Mouse (Mus musculus) urinary bladder, postnatal 25 days (tissue): ENCODE results near the gene Myo1d.

Source experiments
- DNase-seq: peaks from one replicate; pipeline ENCODE4 v3.0.0; 2022; ENCODE audit warnings: low spot score

Myo1d gene

DNA sequence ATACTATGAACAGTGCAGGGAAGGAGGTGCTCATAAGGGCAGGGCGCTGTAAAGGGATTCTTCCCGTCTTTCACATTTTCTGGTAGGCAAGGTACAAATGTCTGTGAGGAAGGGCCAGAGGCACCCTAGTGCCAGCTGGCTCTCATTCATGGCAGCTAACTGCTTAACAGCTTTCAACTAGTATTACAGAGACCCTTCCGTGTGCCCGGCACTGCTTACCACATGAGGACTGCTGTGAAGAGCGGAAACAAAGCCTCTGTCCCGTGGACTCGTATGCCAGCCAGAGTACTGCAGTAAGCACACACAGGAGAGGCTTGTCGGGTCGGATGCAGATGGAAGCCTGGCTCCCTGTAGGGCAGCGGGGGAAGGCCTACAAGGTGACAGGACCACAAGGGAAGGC, 229.6 kb downstream of the Myo1d start:
- no peak for DNase-seq

DNA sequence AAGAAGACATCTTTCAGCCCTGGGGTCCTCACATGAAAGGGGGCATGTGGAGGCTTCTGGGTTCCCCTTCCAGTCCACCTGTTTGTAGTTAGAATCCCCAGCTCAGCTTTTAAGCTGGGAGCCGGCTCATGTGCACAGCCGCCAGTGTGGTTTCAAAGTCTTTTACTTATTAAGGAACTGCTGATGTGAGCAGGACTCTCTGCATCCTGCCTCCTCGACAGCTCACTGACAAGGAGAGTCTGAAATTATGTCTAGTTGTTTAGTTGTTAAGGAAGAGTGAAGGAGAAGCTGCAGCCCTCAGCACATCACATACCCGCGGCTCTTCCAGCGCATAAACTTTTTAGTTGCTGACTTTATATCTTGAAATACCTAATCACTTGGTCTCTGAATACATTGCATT, 230.0 kb downstream of the Myo1d start:
- DNase-seq = no peak

DNA sequence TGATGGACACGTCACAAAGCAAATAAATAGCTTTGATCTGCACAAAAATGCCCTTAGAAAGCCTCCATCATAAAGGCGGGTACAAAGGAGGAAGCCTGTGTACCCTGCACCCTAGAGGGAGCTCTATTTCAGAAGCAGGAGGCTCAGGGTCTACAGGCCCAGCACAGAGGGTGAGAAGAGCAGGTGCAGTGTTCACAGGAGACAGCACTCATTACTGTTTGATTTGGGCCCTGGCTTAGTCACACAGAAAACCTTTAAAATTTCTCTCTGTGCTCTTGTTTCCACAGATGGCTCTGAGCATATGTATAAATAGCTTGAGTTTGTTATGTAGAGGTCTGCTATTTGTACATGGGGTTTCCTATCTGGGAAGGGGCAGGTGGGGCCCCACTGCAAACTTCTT, 233.6 kb downstream of the Myo1d start:
- DNase-seq = no peak

DNA sequence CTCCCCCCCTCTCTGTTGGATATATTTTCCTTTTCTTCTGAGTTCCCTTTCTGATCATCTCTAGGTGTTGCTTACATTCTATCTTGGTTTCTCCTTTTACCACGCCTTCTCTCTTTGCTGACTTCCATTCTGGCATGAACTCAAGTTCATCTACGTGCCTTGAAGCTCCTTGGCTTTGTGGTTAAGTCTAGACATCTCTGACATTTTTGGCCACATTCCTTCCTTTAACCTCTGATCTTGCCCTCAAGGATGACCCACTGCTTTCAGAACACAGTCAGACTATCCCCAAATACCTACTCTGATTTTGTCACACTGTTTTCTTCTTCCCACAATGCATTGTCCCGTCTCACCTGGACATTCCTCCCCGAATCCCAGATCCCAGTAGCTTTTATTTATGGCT, 240.8 kb downstream of the Myo1d start:
- no peak for DNase-seq

DNA sequence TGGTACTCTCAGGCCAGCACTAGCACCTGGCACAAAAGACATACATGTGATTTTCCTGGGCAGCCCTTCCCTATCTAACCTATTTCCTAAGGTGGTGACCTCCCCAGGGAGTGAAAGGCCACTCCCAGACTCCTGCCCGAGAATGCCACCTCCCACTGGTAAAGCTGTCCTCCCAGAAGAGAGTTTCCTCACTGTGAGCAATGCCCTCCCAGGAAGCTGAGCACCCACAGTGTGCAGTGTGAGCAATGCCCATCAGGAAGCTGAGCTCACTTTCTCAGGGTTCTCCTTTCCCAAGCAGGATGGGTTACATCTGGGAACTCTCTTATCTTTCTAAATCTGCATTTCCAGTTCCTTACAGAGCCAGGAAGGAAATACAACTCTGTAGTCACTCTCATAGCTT, 246.9 kb downstream of the Myo1d start:
- DNase-seq = no peak

DNA sequence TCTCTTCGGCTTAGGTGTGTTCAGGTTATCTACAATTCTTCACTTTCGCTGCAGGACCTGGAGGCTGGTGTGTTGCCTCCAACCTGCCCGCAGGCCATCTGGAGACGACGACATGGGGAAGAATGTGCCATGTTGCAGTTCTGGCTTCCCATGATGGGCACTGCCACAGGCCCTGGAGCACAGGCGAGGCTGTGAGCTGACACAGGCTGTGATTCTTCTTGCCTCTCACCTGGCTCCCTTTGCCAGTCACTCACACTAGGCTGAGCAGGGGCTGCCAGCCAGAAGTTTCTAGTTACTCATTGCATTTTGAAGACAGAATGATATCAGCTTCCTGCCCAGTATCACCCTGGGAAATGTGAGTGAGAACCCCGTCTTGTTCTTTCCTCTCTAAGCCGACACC, 250.7 kb downstream of the Myo1d start:
- DNase-seq = no peak

DNA sequence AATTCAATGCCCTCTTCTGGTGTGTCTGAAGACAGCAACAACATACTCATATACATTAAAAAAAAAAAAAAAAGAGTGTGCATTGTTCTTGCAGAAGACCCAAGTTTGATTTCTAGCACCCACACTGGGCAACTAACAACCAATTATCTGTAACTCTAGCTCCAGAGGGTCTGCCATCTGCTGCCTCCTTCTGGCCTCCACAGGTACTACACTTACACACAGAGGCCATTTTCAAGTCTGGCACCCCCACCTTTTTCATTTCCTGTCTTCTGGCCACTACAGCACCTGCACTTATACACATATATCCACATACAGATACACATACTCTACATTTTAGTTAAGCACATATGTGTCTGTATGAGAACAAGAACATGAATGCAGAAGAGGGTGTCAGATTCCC, 252.1 kb downstream of the Myo1d start:
- DNase-seq = no peak

DNA sequence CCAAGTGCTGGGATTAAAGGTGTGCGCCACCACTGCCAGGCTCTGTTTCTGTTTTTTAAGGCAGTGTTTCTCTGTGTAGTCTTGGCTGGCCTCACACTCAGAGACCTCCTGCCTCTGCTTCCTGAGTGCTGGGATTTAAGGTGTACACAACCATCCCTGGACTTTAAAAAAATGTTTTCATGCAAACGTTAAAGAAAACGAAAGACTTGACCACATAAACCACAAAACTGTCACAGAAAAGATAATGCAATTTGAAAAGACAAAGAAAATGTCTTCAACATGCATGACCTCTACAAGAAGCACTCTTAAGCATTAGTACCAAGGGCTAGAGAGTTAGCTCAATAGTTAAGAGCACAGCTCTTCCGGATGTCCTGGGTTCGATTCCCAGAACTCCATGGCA, 255.6 kb downstream of the Myo1d start:
- no peak for DNase-seq

DNA sequence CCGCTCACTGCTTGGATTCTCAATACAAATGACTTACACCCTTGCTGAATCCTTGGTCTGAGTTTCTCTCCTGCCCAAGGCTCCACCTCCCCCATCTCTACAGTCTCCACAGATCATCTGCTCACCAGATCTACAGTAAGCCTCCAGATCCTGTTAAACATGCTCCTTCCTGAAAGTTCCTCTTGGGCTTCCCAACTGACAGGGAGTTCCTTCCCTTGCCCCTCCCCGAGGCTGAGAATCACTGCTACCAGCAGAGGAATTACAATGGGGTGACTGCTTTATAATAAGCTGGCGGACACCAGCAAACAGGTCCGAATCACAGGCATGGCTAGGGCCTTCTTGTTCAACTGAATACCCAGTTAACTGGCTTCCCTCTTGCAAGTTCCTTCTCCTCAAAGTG, 256.4 kb downstream of the Myo1d start:
- DNase-seq = no peak

DNA sequence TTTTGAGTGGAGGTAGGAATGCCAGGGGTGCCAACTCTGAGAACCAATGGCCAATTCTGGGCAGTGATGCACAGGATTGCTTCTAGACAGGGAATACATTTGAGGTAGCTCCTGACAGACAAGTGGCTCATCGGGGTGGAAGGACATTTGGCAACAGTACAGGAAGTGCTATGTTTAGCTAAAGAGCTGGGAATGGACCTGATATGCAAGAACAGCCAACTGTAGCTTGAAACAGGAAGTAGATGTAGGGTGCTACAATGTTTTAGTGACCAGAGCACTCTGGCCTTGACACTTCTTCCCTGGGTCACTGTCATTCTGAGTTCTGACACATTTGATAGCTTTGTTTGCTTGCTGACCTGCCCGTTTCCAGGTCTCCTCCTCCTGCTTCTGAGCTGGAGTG, 257.0 kb downstream of the Myo1d start:
- no peak for DNase-seq

DNA sequence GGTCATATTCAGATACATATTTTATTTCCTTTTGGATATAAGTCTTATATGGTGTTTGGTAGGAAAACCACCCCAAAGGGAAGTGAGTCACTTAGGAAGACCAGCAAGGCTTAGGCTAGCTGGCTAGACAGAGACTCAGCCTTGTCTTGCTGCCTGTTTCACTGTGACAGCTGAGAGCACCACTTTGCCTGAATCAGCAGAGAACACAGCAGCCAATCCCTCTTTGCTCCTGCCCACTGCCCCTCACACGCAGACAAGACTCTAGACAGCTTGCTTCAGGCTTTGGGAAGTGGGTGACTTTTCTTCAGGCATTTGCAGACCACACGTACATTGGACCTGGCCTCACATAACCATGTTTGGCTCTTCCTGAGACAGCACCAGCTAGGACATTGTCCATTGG, 258.7 kb downstream of the Myo1d start:
- no peak for DNase-seq

DNA sequence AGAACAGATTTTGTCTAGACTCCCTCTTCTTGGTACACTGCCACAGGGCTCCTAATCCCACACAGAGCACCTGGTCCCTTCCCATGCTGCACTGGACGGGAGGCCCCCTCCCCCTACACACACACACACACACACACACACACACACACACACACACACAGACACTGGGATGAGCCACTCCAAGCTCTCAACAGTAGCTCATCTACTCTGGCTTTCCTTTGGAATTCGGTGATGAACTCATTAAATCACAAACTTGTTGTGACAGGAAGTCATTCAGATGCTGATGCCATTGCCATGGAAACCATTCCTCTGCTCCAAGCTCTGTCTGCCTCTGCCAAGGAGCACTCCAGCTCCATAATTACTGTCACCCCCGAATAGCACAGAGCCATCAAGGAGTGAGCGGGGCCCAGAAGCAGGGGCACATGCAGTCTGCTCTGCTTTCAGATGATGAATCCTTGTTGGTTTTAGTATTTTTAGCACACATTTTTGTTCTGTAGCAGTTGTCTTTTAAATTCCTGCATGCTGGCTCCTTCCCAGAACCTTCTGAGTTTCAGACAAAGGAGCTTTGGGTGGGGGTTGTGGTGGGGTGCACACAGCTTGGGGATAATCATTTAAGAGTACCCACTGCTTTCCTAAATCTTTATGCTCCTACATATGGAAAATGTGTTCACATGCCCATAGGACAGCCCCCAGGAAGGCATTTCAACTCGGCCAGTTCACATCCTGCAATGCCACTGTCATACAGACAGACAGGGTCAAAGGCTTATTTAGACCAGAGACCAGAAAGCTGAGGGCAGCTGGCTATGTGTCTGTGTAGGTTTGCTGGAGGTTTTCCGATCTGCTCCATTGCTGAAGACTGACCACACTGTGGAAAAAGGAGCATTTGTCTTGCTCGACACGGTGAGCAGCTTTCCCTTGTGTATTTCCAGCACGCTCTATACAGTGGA, 261.1 kb downstream of the Myo1d start:
- no peak for DNase-seq

DNA sequence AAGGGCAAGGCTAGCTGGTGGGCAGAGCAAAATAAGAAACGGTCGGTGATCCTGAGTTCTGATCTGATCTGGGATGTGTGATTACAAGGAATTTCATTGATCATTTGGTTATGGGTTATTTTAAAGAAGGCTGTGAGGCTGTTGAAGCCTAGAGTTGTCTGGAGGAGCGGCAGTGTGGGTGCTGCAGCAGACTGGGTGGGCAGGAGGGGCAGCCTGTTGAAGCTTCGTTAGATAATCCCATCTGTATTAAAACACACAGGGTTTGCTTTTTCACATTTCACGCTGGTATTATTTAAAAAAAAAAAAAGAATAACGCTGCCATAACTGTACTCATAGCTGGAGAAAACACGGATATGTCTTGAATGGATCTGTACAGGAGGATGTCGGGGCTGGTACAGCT, 263.9 kb downstream of the Myo1d start:
- DNase-seq = no peak

DNA sequence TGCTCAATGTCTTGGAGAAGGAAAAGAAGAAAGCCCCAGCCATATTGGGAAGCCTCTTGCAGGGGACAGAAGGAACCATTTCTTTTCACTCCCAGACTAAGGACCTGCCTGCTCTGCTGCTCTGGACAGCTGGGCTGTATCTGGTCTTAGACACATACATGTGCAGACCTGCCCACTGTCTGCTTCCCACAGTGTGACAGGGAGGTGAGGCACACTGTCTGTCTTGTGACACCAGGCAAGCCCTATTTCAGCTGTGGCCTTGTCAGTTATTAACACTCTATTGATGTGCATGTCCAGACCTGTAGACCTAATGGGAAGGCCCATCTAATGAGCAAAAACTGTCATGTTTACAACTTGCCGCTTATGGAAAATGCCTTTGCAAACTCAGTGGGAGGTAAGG, 264.5 kb downstream of the Myo1d start:
- no peak for DNase-seq

DNA sequence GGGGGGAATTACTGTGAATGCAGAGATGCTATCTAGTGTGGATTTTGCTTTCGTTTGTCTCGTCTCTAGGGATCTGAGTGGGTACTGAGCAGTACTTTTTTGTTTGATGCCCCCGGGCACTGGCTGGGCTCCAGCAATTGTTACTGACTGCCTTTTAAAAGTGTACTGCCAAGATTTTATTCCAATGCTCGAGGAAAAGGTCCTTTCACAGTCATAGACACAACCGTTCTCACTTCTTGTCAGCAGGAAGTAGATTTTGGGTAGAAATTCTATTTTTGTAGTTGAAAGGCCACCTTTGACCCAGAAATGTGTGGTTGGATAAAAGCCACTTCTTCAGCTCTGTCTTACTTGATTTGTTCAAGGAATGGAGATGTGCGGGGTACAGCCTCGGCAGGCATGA, 266.0 kb downstream of the Myo1d start:
- DNase-seq = no peak

DNA sequence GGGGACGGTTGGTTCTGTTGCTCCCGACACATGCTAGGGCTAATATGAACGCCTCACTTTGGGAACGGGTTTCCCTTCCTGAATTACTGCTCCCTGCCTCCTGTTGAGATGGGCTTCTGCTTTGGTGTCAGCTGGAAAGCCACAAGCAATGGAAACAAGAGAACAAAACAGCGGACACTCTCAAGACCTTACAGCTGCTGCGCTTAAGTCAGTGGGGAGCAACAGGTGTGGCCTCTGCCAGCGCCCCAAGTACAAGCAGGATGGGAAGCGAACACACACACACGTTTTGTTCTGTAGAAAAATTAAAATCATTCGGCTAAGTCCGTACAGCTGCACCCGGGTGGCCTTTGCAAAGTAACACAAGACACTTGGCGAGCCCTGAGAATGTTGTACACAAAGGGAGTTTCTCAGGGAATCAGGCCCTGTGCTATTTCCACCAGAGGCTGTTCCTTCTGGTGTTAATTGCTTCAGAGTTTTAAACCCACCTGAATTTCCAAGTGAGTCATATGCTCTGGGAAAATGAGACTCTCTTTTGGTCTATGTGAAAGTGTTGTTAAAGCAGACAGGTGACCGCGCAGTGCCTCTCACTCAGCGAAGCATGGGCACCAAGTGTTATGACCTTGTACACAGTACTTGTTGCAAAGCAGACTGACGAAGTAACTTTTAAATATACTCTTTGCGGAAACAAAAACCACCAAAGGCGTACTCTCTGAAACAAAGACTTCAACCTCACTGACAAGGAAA, 267.3 kb downstream of the Myo1d start:
- DNase-seq = no peak

DNA sequence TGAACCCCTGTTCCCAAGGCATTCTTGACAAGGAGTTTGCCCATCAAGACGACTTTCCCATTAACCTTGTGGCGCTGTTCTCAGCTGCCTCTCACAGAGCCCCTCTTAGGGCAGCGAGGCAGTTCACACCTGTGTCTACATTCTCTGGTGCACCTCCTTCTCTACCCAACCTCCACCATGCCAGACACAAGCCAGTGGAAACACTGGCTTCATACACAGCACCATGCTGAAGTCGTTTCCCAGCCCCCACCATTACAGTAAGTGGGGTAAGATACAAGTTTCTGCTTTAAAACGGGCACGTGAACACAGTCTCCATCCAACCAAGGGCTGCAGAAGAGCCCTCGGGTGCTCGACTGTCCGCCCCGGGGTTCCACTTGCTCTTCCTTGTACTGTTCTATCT, 269.7 kb downstream of the Myo1d start:
- no peak for DNase-seq

DNA sequence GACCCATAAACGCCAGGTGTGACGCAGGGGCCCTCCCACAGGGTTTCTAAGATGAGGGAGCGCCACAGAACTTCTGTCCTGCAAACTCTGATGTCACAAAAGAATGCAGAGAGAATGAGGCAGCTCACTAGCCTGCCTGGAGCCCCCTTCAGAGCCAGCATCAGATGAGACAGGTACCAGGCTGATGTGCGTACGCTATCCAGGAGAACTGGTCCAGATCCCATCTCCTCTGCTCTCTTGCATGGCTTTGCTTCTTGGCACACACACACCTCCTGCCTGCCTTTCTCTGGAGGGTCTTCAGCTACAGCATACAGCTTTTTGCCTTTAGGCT, 270.7 kb downstream of the Myo1d start:
- no peak for DNase-seq

DNA sequence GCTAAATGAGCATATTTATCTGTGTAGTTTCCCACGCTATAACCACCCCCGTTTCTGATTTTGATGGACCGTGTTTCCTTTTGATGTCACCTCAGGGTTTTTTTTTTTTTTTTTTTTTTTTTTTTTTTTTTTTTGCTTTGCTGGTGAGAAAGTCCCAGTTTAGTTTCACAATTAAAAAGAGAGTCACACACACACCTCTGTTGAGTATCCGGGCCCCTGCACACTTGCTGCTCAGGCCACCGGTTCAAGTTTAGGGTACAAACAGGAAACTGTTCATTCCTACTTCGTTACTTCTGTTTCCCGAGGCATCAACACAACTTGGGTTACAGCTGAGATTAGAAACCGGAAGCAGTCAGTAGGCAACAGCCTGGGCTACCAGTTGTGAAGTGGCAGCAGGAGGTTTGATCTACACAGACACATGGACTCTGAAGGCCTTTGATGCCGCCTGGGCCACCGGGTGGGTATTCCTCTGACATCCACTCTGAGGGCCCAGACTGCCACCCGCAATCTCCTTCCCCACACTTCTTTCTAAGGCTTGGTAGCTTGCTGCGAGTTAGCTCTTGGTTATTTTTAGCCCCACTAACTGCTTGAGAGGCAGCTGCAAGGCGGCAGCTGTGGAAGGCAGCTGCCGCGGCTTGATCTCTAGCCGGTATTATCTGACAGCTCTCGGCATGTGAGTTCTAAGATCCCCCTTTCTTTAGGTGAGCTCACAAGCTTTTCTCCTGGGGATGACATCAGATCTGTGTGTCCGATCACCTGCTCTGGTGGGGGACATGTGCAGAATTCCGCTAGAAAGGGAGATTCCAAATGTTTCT, 271.3 kb downstream of the Myo1d start:
- DNase-seq = no peak

DNA sequence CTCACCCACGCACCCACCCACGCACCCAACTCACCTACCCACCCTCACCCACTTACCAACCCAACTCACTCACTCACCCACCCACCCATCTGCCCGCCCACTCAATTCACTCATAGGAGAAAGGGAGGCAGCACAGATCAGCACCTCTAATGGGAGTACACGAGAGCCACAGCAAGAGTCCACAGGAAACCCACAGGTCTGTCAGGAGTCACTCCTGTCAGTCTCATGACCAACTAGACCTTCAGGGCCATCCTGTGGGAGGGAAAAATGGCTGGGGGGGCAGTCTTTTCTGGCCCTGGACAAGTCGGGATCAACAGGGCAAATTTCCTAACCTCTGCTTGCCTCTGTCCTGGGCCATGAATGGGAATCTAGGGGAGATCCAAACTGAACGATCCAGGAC, 272.0 kb downstream of the Myo1d start:
- DNase-seq = no peak

DNA sequence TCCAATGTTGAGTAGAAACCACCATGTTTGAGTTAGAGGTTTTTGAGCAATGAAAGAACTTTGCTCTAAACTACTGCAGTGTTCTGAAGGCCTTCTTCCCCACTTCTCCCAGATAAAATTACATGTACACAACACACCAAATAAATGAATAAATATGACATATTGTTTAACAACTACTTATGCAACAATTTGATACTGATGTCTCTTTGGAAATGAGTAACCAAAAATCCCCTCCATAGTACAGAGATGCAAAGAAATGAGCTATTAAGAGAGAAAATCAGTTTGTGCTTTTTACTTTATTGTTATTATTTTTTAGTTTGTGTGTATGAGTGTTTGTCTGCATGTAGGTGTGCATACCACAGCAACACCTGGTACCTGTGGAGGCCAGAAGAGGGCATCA, 273.3 kb downstream of the Myo1d start:
- DNase-seq = no peak

DNA sequence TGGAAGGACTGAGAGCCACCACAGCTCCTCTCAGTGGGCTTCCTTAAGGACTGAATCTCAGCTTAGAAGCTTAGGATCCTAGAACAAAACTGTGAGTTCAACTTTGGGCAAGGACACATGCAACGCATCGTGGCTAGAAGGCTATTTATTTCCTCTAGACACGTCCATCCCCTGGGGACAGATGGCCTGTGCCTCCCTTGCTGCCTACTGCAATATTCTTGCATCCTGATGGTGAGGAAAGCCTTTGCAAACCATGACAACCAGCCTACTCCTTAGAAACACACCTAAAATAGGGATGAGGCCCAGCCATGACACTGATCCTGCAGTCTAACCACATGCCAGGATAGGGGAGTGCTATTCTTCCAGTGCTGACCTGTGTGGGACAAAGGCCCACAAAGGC, 274.2 kb downstream of the Myo1d start:
- no peak for DNase-seq
